Mouse (Mus musculus) neural tube, embryonic 15.5 days (tissue): Measurements from ENCODE around the gene Lmo2. TPM values are rescaled to one million over a fixed set of nuclear protein-coding genes. Genes with fewer than 3 reads are reported as not detected.
"Not testable (repeated sequence)": the region's sequence is repeated elsewhere in the genome, so short reads cannot be mapped to it uniquely, and the experiment has no call there.

Experiments used
- ATAC-seq: fragments of 200-750 bp; cut with Nextera tagmentation; 2 replicates; pipeline ENCODE4 v1.8.0; 2017; ENCODE audit warnings: mild to moderate bottlenecking, moderate TSS enrichment, moderate library complexity; ENCODE audit not compliant: low FRiP score
- H3K27ac ChIP-seq: fragments of 300-500 bp; sonication (generic); replicated peaks from 2 replicates; pipeline ENCODE4 v1.5.1; 2015; ENCODE audit warnings: mild to moderate bottlenecking, inconsistent platforms
- H3K27me3 ChIP-seq: fragments of 300-500 bp; sonication (generic); replicated peaks from 2 replicates; pipeline ENCODE4 v1.6.1; 2015; ENCODE audit warnings: inconsistent platforms
- H3K36me3 ChIP-seq: fragments of 300-500 bp; sonication (generic); 2 replicates; pipeline ENCODE4 v1.6.1; 2015; ENCODE audit warnings: inconsistent platforms
- H3K4me1 ChIP-seq: fragments of 300-500 bp; sonication (generic); 2 replicates; pipeline ENCODE4 v1.6.1; 2015; ENCODE audit warnings: inconsistent platforms
- H3K4me2 ChIP-seq: fragments of 300-500 bp; sonication (generic); 2 replicates; pipeline ENCODE4 v1.6.1; 2015; ENCODE audit warnings: inconsistent platforms, mild to moderate bottlenecking, moderate library complexity
- H3K4me3 ChIP-seq: fragments of 300-500 bp; sonication (generic); replicated peaks from 2 replicates; pipeline ENCODE4 v1.5.1; 2015; ENCODE audit warnings: mild to moderate bottlenecking, inconsistent platforms
- H3K9ac ChIP-seq: fragments of 300-500 bp; sonication (generic); replicated peaks from 2 replicates; pipeline ENCODE4 v1.6.1; 2015; ENCODE audit warnings: mild to moderate bottlenecking, inconsistent platforms
- H3K9me3 ChIP-seq: fragments of 300-500 bp; sonication (generic); replicated peaks from 2 replicates; pipeline ENCODE4 v1.6.1; 2016; ENCODE audit warnings: inconsistent platforms
- WGBS: fragments of 180-500 bp; shearing (Covaris S2); methylation state at CpG from one replicate; pipeline ENCODE4 v1.1.7; 2015; ENCODE audit warnings: mixed read lengths; 5-methylcytosine and 5-hydroxymethylcytosine counted together
- polyA plus RNA-seq: library from polyadenylated mRNA; unstranded; fragments of >200 nt; fragmentation: Nextera tagmentation; extraction: Ambion mirVana; gene quantifications from 2 replicates; pipeline ENCODE4 v1.2.1, GENCODE M21; 2015

The Lmo2 gene
- polyA plus RNA-seq, 1 experiment from 2014 or later: 55.4 TPM

- whole genome bisulfite sequencing: 15% methylated on average over 10 of the region's 10 CpGs
- no peaks in the 10 kb centered on the region for H3K36me3 ChIP-seq
- ATAC-seq: no peak
These were observed 11.2 kb downstream of the Lmo2 start for GRCm38 (mm10) chr2:103968919-103969436.

GRCm38 (mm10) chr2:103969437-103970040 lies 11.8 kb downstream of the Lmo2 start:
- H3K4me2 ChIP-seq: peak overlapping the region; percentile 87
- peak; percentile 83 for ATAC-seq
- H3K4me1 ChIP-seq: peaks cover 26% of the 10 kb centered on the region
- no peaks in the 10 kb centered on the region for H3K9me3 ChIP-seq
- peak overlapping the region; percentile 78 for H3K4me3 ChIP-seq
- H3K9ac ChIP-seq: peak overlapping the region; percentile 90
- under 1% methylated on average over 35 of the region's 40 CpGs for WGBS
- H3K27me3 ChIP-seq: peaks cover 4% of the 10 kb centered on the region; the same call in 1 of the 2 replicates
- no peaks in the 10 kb centered on the region for H3K36me3 ChIP-seq
- peak overlapping the region; percentile 91 for H3K27ac ChIP-seq

More at GRCm38 (mm10) chr2:103968919-103969436, 11.2 kb downstream of the Lmo2 start:
- peak overlapping the region; percentile 78 for H3K4me3 ChIP-seq
- peaks cover 4% of the 10 kb centered on the region; the same call in 1 of the 2 replicates for H3K27me3 ChIP-seq
- H3K9me3 ChIP-seq: no peaks in the 10 kb centered on the region
- peaks cover 26% of the 10 kb centered on the region for H3K4me1 ChIP-seq
- peak overlapping the region; percentile 87 for H3K4me2 ChIP-seq
- H3K27ac ChIP-seq: peak overlapping the region; percentile 91
- peak overlapping the region; percentile 90 for H3K9ac ChIP-seq

- peak overlapping the region; percentile 90 for H3K9ac ChIP-seq
- H3K27ac ChIP-seq: peak overlapping the region; percentile 91
- H3K4me3 ChIP-seq: peak overlapping the region; percentile 78
- ATAC-seq: peak; percentile 62
- peaks cover 4% of the 10 kb centered on the region; the same call in 1 of the 2 replicates for H3K27me3 ChIP-seq
- H3K36me3 ChIP-seq: no peaks in the 10 kb centered on the region
- peaks cover 26% of the 10 kb centered on the region for H3K4me1 ChIP-seq
- under 1% methylated on average over 67 of the region's 79 CpGs for WGBS
- H3K4me2 ChIP-seq: peak overlapping the region; percentile 87
- no peaks in the 10 kb centered on the region for H3K9me3 ChIP-seq
These were observed 12.4 kb downstream of the Lmo2 start for GRCm38 (mm10) chr2:103970041-103970790.

DNA sequence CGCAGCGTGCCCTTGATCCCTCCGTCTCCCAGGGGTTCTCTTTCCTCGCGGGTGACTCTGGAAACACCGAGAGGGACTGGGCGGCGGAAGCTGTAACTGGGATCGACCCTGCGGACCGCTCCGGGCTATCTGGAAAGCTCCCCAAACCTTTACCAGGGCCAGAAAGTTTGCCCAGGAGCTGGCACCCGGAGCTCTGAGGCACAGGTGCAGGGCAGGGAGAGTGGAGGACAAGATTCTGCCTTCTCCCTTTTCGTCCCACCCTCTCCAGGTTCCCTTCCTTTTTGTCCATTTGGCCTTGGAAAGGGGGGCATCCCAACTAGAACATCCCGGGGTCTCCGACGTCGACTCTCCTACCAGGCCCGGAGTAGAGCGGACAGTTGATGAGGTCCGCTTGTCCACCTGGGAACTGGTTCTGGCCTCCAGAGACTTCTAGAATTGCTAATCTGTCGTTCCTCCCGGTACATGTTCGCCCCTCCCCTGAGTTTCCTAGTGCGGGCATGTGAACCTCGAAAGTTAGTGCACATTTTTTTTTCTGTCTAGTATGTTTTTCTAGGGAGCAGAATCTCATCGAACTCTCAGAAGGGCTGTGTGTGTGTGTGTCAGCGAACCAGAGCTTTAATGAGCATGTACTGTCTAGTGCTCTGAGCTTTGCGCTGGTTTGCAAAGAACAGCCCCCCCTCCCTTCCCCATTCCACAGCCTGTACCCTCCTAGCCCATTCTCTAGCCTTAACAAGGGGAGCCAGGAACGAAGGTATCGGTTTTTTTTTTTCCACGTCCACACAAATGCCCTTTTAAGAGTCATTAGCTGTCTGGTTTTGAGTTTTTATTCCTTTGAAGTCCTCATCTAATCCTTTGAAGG lies 13.2 kb downstream of the Lmo2 start:
- peak overlapping the region; percentile 87 for H3K4me2 ChIP-seq
- no peak for ATAC-seq
- under 1% methylated on average over 32 of the region's 32 CpGs for WGBS
- H3K27me3 ChIP-seq: peaks cover 4% of the 10 kb centered on the region; the same call in 1 of the 2 replicates
- no peaks in the 10 kb centered on the region for H3K36me3 ChIP-seq
- no peaks in the 10 kb centered on the region for H3K9me3 ChIP-seq
- peak overlapping the region; percentile 91 for H3K27ac ChIP-seq
- H3K4me3 ChIP-seq: peak overlapping the region; percentile 78
- H3K4me1 ChIP-seq: peaks cover 26% of the 10 kb centered on the region
- peak overlapping the region; percentile 90 for H3K9ac ChIP-seq

GRCm38 (mm10) chr2:103971838-103972237 lies 14.1 kb downstream of the Lmo2 start:
- Histone ChIP-seq H3K9ac (no peak overlapping the region), H3K9me3 (no peaks in the 10 kb centered on the region)
- 11% methylated on average over 3 of the region's 3 CpGs for WGBS

DNA sequence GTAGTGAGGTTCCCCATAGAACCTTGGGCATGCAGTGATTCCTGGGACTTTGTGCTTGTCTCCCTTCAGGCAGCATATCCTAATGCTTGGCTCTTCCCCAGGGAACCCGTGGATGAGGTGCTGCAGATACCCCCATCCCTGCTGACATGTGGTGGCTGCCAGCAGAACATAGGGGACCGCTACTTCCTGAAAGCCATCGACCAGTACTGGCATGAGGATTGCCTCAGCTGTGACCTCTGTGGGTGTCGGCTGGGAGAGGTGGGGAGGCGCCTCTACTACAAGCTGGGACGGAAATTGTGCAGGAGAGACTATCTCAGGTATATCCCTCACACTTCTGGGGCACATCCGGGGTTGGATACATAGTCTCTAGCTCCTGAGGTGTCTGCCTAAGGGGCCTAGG lies 18.1 kb downstream of the Lmo2 start:
- H3K27ac ChIP-seq: no peak overlapping the region
- peaks cover 12% of the 10 kb centered on the region; the same call in 1 of the 2 replicates for H3K36me3 ChIP-seq
- WGBS: 86% methylated on average over 7 of the region's 7 CpGs
- no peak overlapping the region for H3K9ac ChIP-seq
- H3K9me3 ChIP-seq: no peaks in the 10 kb centered on the region
- H3K4me1 ChIP-seq: peaks cover 30% of the 10 kb centered on the region
- no peak for ATAC-seq
- H3K27me3 ChIP-seq: peaks cover 4% of the 10 kb centered on the region; the same call in 1 of the 2 replicates
- H3K4me3 ChIP-seq: no peak overlapping the region
- no peak overlapping the region for H3K4me2 ChIP-seq

More at GRCm38 (mm10) chr2:103971838-103972237, 14.1 kb downstream of the Lmo2 start:
- no peak for ATAC-seq
- Histone ChIP-seq H3K36me3 (no peaks in the 10 kb centered on the region), H3K27me3 (peaks cover 4% of the 10 kb centered on the region; the same call in 1 of the 2 replicates), H3K27ac (0 out of 2 replicates have a peak overlapping the region, but pooled peaks have one; percentile 10), H3K4me1 (peaks cover 26% of the 10 kb centered on the region), H3K4me3 (peak overlapping the region; percentile 78), H3K4me2 (peak overlapping the region; percentile 87)

DNA sequence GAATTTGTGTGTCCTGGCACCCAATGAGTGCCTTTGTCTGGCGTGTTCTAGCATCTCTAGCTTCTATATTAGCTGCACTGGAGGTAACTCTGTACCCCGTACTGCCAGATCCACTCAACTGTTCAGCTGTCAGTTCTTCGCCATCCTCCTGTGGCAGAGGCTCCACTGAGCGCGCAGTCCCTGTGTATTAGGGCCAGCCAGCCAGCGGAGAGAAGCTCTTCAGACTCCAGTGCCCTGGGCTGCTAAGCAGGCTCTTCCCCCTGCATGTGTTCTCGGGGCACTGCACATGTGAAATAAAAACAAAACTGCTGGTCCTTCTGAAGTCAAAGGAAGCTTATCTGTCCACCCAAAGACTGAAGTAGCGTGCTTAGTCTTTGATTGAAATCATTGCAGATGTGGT lies 19.4 kb downstream of the Lmo2 start:
- Histone ChIP-seq H3K4me2 (no peak overlapping the region), H3K36me3 (peaks cover 12% of the 10 kb centered on the region; the same call in 1 of the 2 replicates), H3K27ac (no peak overlapping the region), H3K4me3 (no peak overlapping the region), H3K9me3 (no peaks in the 10 kb centered on the region), H3K27me3 (peaks cover 3% of the 10 kb centered on the region; the same call in 1 of the 2 replicates), H3K9ac (no peak overlapping the region), H3K4me1 (peaks cover 21% of the 10 kb centered on the region)
- 55% methylated on average over 8 of the region's 8 CpGs for WGBS
- ATAC-seq: no peak

GRCm38 (mm10) chr2:103977716-103978115 lies 19.9 kb downstream of the Lmo2 start:
- 27% methylated on average over 9 of the region's 9 CpGs for WGBS
- Histone ChIP-seq H3K9me3 (no peaks in the 10 kb centered on the region), H3K4me2 (no peak overlapping the region), H3K4me1 (peaks cover 23% of the 10 kb centered on the region), H3K4me3 (no peak overlapping the region), H3K36me3 (peaks cover 12% of the 10 kb centered on the region; the same call in 1 of the 2 replicates), H3K27me3 (no peaks in the 10 kb centered on the region), H3K9ac (no peak overlapping the region), H3K27ac (peak overlapping the region; percentile 29; the same call in 1 of the 2 replicates)
- no peak for ATAC-seq

GRCm38 (mm10) chr2:103982250-103982649 lies 24.5 kb downstream of the Lmo2 start:
- Histone ChIP-seq H3K27me3 (no peaks in the 10 kb centered on the region), H3K4me3 (no peak overlapping the region), H3K9ac (no peak overlapping the region), H3K9me3 (no peaks in the 10 kb centered on the region), H3K4me1 (peaks cover 22% of the 10 kb centered on the region), H3K36me3 (peaks cover 12% of the 10 kb centered on the region; the same call in 1 of the 2 replicates), H3K27ac (no peak overlapping the region), H3K4me2 (no peak overlapping the region)
- peak; percentile 82; the same call in 1 of the 2 replicates for ATAC-seq
- WGBS: 5% methylated on average over 5 of the region's 5 CpGs

DNA sequence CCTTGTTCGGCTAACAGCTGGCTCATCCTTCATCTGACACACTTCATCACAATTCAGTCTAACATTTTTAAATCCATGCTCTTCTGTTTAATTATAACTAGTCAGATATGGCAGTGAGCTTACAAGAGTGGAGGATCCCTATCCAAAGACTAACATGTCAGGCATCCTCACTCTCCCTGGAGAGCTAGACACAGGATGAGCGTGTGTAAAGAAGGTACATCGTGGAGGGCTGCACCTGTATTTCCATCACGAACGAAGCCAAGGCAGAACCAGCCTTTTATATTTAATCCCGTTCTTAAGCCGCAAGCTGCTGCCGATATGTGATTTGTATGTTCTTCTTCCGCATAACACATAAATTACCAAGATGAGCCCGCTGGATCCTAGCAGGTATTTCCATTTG lies 25.4 kb downstream of the Lmo2 start:
- ATAC-seq: no peak
- 77% methylated on average over 10 of the region's 10 CpGs for WGBS
- peaks cover 12% of the 10 kb centered on the region; the same call in 1 of the 2 replicates for H3K36me3 ChIP-seq

GRCm38 (mm10) chr2:103987595-103987994 lies 29.8 kb downstream of the Lmo2 start:
- not testable (repeated sequence) for ATAC-seq
- 80% methylated on average over 8 of the region's 8 CpGs for WGBS

More for the DNA sequence above, 25.4 kb downstream of the Lmo2 start:
- Histone ChIP-seq H3K27me3 (no peaks in the 10 kb centered on the region), H3K4me3 (no peak overlapping the region), H3K27ac (no peak overlapping the region), H3K4me1 (peaks cover 13% of the 10 kb centered on the region), H3K9me3 (no peaks in the 10 kb centered on the region), H3K9ac (no peak overlapping the region), H3K4me2 (no peak overlapping the region)

More at GRCm38 (mm10) chr2:103987595-103987994, 29.8 kb downstream of the Lmo2 start:
- H3K9me3 ChIP-seq, H3K36me3 ChIP-seq, H3K27ac ChIP-seq, H3K4me2 ChIP-seq, H3K9ac ChIP-seq, H3K4me3 ChIP-seq, H3K27me3 ChIP-seq: not testable (repeated sequence)
- peaks cover 11% of the 10 kb centered on the region for H3K4me1 ChIP-seq
